Mouse (Mus musculus): ENCODE measurements around the gene 9530068E07Rik. TPM values are rescaled to one million over a fixed set of nuclear protein-coding genes. Genes with fewer than 3 reads are reported as not detected.

Gene 9530068E07Rik
- total and polyA plus RNA-seq, 3 experiments: 102 to 153 (median 128) TPM

- Histone ChIP-seq H3K27me3 (replicated peaks) (peaks cover 44% of the 10 kb centered on the region), H3K79me2 (replicated peaks; ENCODE audit: control insufficient read depth, extremely low read depth, insufficient read depth, poor library complexity, severe bottlenecking) (no peaks in the 10 kb centered on the region), H3K4me1 (ENCODE audit: control insufficient read depth in 1 of 2, insufficient read depth in 2 of 2) (no peaks in the 10 kb centered on the region), H3K9ac (ENCODE audit: insufficient read depth, low read depth) (no peak overlapping the region), H3K36me3 (replicated peaks in 1 of 2; ENCODE audit: control insufficient read depth in 1 of 2, insufficient read depth in 1 of 2, low read length in 1 of 2) (no peaks in the 10 kb centered on the region), H3K9me3 (replicated peaks; ENCODE audit: low read length) (no peaks in the 10 kb centered on the region), H3K4me3 (replicated peaks in 1 of 3; ENCODE audit: low read depth in 2 of 3, low read length in 2 of 3, poor library complexity in 1 of 3) (no peak overlapping the region), H3K4me2 (ENCODE audit: insufficient read depth, low read depth, poor library complexity, severe bottlenecking) (no peak overlapping the region), H3K27ac (ENCODE audit: insufficient read depth, low read depth) (no peak overlapping the region)
- in situ Hi-C loops (cut with MboI; ENCODE audit: low pct_ligation_motif_present, low pct_unique_long_range_greater_than_20kb, low sequenced_read_pairs): loop anchor here (25.0 kb wide), 1 partner anchor 843 kb away; no protein-coding TSS in a partner anchor
- no peak for TF ChIP-seq RCOR1 (conservative IDR thresholded peaks at IDR 0.05; ENCODE audit: low read depth, low read length)
- no peak for TF ChIP-seq ZC3H11A (IDR thresholded peaks at IDR 0.05; ENCODE audit: low read depth, low read length)
- no peak for TF ChIP-seq GABPA (IDR thresholded peaks at IDR 0.05; ENCODE audit: insufficient replicate concordance, low read depth, low read length)
- no peak for TF ChIP-seq NELFE (IDR thresholded peaks at IDR 0.05; ENCODE audit: low read depth, low read length)
- TF ChIP-seq ETS1 (conservative IDR thresholded peaks at IDR 0.05; ENCODE audit: low read depth, low read length): no peak
- TF ChIP-seq TCF12 (IDR thresholded peaks at IDR 0.05; ENCODE audit: low read depth, low read length): no peak
- no peak for TF ChIP-seq SIN3A (IDR thresholded peaks at IDR 0.05; ENCODE audit: low read length)
- no peak for TF ChIP-seq TBP (conservative IDR thresholded peaks at IDR 0.05; ENCODE audit: low read depth, low read length)
- TF ChIP-seq SMC3 (IDR thresholded peaks at IDR 0.05; ENCODE audit: low read depth, low read length): no peak
- TF ChIP-seq ZNF384 (IDR thresholded peaks at IDR 0.05; ENCODE audit: low read depth, low read length): no peak
- no peak for TF ChIP-seq EP300 (IDR thresholded peaks at IDR 0.05; ENCODE audit: low read length)
- TF ChIP-seq MAX (IDR thresholded peaks at IDR 0.05; ENCODE audit: low read length): no peak
- no peak for TF ChIP-seq NRF1 (IDR thresholded peaks at IDR 0.05; ENCODE audit: low read depth, low read length)
- no peak for TF ChIP-seq MXI1 (IDR thresholded peaks at IDR 0.05; ENCODE audit: low read depth, low read length)
- TF ChIP-seq IRF4 (IDR thresholded peaks at IDR 0.05; ENCODE audit: low read depth, low read length): no peak
- TF ChIP-seq PAX5 (IDR thresholded peaks at IDR 0.05; ENCODE audit: low read length): no peak
- TF ChIP-seq BHLHE40 (IDR thresholded peaks at IDR 0.05; ENCODE audit: low read depth, low read length): no peak
- no peak for TF ChIP-seq KAT2A (IDR thresholded peaks at IDR 0.05; ENCODE audit: insufficient replicate concordance, low read length)
- no peak for TF ChIP-seq E2F4 (IDR thresholded peaks at IDR 0.05; ENCODE audit: insufficient replicate concordance, low read depth, low read length)
- DNase-seq (ENCODE audit: extremely low read depth): peak; percentile 44
- dilution Hi-C loops (cut with MboI; ENCODE audit: extremely low pct_ligation_motif_present, extremely low pct_unique_long_range_greater_than_20kb, low sequenced_read_pairs): no loop called here
Measured at GRCm38 (mm10) chr11:52419246-52419645, 23.0 kb downstream of the 9530068E07Rik start.

- in situ Hi-C loops (cut with MboI; ENCODE audit: low pct_ligation_motif_present, low pct_unique_long_range_greater_than_20kb, low sequenced_read_pairs): loop anchor here (25.0 kb wide), 1 partner anchor 842 kb away; no protein-coding TSS in a partner anchor
- no peak for TF ChIP-seq ELF1 (IDR thresholded peaks at IDR 0.05; ENCODE audit: low read depth, low read length)
- no peak for TF ChIP-seq SIN3A (IDR thresholded peaks at IDR 0.05; ENCODE audit: low read length)
- TF ChIP-seq ZMIZ1 (IDR thresholded peaks at IDR 0.05; ENCODE audit: low read depth, low read length): no peak
- no peak for TF ChIP-seq RAD21 (IDR thresholded peaks at IDR 0.05; ENCODE audit: low read depth, low read length)
- no peak for TF ChIP-seq POLR2AphosphoS2 (IDR thresholded peaks at IDR 0.05; ENCODE audit: low read depth, low read length)
- no peak for TF ChIP-seq SMC3 (IDR thresholded peaks at IDR 0.05; ENCODE audit: low read depth, low read length)
- TF ChIP-seq PAX5 (IDR thresholded peaks at IDR 0.05; ENCODE audit: low read length): no peak
- TF ChIP-seq ETS1 (conservative IDR thresholded peaks at IDR 0.05; ENCODE audit: low read depth, low read length): no peak
- TF ChIP-seq CHD1 (IDR thresholded peaks at IDR 0.05; ENCODE audit: low read depth, low read length): no peak
- TF ChIP-seq CTCF (conservative IDR thresholded peaks at IDR 0.05 in 1 of 2, IDR thresholded peaks at IDR 0.05 in 1 of 2; ENCODE audit: low read depth in 2 of 2, low read length in 2 of 2): no peak
- TF ChIP-seq MAX (IDR thresholded peaks at IDR 0.05; ENCODE audit: low read length): no peak
- no peak for TF ChIP-seq MYC (IDR thresholded peaks at IDR 0.05; ENCODE audit: low read depth, low read length)
- TF ChIP-seq ZKSCAN1 (IDR thresholded peaks at IDR 0.05; ENCODE audit: borderline replicate concordance, low read depth, low read length): no peak
- no peak for TF ChIP-seq UBTF (IDR thresholded peaks at IDR 0.05; ENCODE audit: low read depth, low read length)
- TF ChIP-seq CHD2 (IDR thresholded peaks at IDR 0.05; ENCODE audit: low read length): no peak
- TF ChIP-seq TBP (conservative IDR thresholded peaks at IDR 0.05; ENCODE audit: low read depth, low read length): no peak
- TF ChIP-seq ZNF384 (IDR thresholded peaks at IDR 0.05; ENCODE audit: low read depth, low read length): no peak
- DNase-seq (ENCODE audit: extremely low read depth): no peak
Measured at GRCm38 (mm10) chr11:52419861-52420260, 23.6 kb downstream of the 9530068E07Rik start.

More at GRCm38 (mm10) chr11:52419861-52420260, 23.6 kb downstream of the 9530068E07Rik start:
- Histone ChIP-seq H3K4me3 (replicated peaks in 1 of 3; ENCODE audit: low read depth in 2 of 3, low read length in 2 of 3, poor library complexity in 1 of 3) (no peak overlapping the region), H3K9ac (ENCODE audit: insufficient read depth, low read depth) (no peak overlapping the region), H3K9me3 (replicated peaks; ENCODE audit: low read length) (no peaks in the 10 kb centered on the region), H3K27me3 (replicated peaks) (peaks cover 48% of the 10 kb centered on the region), H3K27ac (ENCODE audit: insufficient read depth, low read depth) (no peak overlapping the region), H3K4me2 (ENCODE audit: insufficient read depth, low read depth, poor library complexity, severe bottlenecking) (no peak overlapping the region), H3K79me2 (replicated peaks; ENCODE audit: control insufficient read depth, extremely low read depth, insufficient read depth, poor library complexity, severe bottlenecking) (no peaks in the 10 kb centered on the region), H3K4me1 (ENCODE audit: control insufficient read depth in 1 of 2, insufficient read depth in 2 of 2) (no peaks in the 10 kb centered on the region), H3K36me3 (replicated peaks in 1 of 2; ENCODE audit: control insufficient read depth in 1 of 2, insufficient read depth in 1 of 2, low read length in 1 of 2) (no peaks in the 10 kb centered on the region)
- dilution Hi-C loops (cut with MboI; ENCODE audit: extremely low pct_ligation_motif_present, extremely low pct_unique_long_range_greater_than_20kb, low sequenced_read_pairs): no loop called here
